Mouse (Mus musculus): ENCODE results near the gene Plcb1.

DNA sequence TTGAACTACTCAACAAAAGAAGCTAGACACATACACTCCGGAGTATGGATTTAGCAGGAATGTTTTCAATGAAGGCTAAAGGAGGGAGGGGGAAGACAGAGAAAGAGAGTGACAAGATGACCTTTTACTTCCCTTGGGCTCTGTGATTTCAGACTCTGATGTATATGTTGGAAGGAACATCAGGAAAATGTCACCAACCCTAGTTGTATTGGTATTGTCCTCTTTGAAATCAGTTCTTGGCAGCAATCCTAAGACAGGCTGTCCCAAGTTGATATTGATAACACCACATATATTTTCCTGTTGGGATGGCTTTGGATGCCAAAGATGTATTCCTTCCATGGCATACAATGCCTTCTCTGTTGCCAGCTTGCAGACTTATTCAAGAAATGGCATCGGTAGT lies 262.9 kb downstream of the Plcb1 start:
- TF ChIP-seq POLR2A (IDR thresholded peaks at IDR 0.05; ENCODE audit: insufficient read depth, low read depth, low read length), result no peak
- TF ChIP-seq CTCF (IDR thresholded peaks at IDR 0.05), result no peak
